Mouse (Mus musculus) sigmoid colon, adult 10 weeks (tissue): ENCODE results near the gene Myo3b. TPM values are rescaled to one million over a fixed set of nuclear protein-coding genes. Genes with fewer than 3 reads are reported as not detected.

Experiments used
- polyA plus RNA-seq: library from polyadenylated mRNA; stranded (reverse); fragments of 350-450 nt; fragmentation: Illumina TruSeq; extraction: RNeasy Lipid Tissue Mini Kit (QIAGEN cat#74804); gene quantifications from one replicate; pipeline ENCODE4 v1.2.3, GENCODE M21; 2014; ENCODE audit warnings: low read depth, low replicate concordance

Gene Myo3b
- not detected for polyA plus RNA-seq

GRCm38 (mm10) chr2:70038752-70039151 is at the start of gene Myo3b:
Gene Myo3b, plus strand, starts transcription at chr2:70039126.

Other genes with a start within 250 kb of the Myo3b start
- 5.3 TPM for gene Ccdc173, start 249.6 kb upstream of the Myo3b start, polyA plus RNA-seq
- gene Phospho2, start 249.5 kb upstream of the Myo3b start, polyA plus RNA-seq, result 71.4 TPM
- gene Klhl23, start 217.2 kb upstream of the Myo3b start, polyA plus RNA-seq, result 54.8 TPM
- 720 TPM for gene Ssb, start 177.6 kb upstream of the Myo3b start, polyA plus RNA-seq
- gene Mettl5, start 153.5 kb upstream of the Myo3b start, polyA plus RNA-seq, result 69.0 TPM
- 107 TPM for gene Ubr3, start 141.9 kb upstream of the Myo3b start, polyA plus RNA-seq